Mouse (Mus musculus): ENCODE results near the gene Dgki. TPM values are rescaled to one million over a fixed set of nuclear protein-coding genes. Genes with fewer than 3 reads are reported as not detected.

Gene Dgki
- polyA plus RNA-seq, 1 experiment from 2014 or later = 5.9 TPM

DNA sequence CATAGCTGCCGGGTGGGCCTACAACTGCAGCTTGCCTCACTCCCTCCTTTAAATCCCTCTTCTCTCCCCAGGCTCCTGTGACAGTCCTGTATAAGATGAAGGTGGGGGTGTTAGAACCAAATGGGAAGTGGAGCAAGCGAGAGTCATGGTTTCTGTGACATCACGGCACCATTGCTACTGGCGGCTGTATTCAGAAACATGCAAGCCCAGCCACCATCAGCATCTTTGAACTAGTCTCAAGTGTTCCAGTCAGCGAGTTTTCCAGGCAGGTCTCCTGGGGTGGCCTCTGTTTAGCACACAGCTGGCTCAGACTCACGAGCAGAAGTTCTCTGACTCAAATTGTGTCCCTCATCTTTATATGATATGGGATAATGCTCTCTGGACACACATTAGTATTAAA is 68.8 kb downstream of the Dgki start:
- WGBS = 74% methylated on average over 6 of the region's 6 CpGs
- no peak for ATAC-seq (ENCODE audit: low read depth)
- Histone ChIP-seq H3K4me3 (no peak overlapping the region), H3K27ac (replicated peaks) (no peak overlapping the region), H3K4me1 (replicated peaks) (no peaks in the 10 kb centered on the region), H3K36me3 (no peaks in the 10 kb centered on the region), H3K4me2 (no peak overlapping the region), H3K27me3 (no peaks in the 10 kb centered on the region), H3K9ac (no peak overlapping the region), H3K9me3 (no peaks in the 10 kb centered on the region)

DNA sequence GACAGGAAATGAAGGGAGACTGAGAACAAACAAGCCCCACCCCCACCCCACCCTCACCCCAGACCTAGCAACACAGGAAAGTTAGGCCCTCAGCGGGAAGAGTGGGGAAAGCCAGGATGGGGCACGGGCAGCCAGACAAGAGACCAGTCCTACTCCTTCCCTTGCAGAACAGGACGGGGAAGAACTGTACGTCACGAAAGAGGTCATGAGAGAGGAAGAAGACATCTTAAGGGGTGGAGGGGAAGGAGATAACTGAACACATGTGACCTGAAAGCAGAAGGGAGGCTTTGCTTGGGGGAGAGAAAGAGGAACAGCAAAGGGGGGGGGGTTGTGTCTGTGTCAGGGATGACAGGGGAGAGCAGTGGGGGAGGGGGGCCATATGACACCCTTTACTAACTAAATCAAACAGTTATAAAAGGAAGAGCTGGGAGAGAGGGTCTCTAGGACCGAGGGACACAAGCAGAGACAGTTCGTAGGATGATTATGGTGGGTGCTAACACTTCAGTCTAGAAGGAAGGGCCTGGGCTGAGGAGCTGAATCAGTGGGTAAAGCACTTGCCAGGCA is 77.0 kb downstream of the Dgki start:
- 68% methylated on average over 7 of the region's 7 CpGs for WGBS

DNA sequence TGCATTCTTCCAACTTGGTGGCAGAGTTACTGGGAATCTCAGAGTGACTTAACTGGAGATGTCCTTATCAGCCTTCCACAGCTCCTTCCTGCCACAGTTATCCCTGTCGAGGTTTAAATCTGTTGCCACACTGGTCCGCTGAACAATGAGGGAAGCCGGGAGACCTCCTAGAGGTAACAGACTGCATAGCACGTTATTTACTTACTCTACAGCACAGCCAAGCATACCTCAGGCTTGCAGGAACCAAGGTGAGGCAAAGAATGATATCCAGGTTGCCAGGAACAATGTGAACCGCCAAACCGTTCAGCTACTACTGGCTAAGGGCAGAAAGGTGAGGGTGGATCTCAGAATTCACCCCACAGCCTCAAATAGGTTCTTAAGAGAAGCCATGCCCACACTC is 78.0 kb downstream of the Dgki start:
- Histone ChIP-seq H3K4me2 (no peak overlapping the region), H3K4me1 (replicated peaks) (peaks cover under 1% of the 10 kb centered on the region; the same call in 1 of the 2 replicates), H3K9me3 (no peaks in the 10 kb centered on the region), H3K9ac (no peak overlapping the region), H3K27ac (replicated peaks) (no peak overlapping the region), H3K27me3 (no peaks in the 10 kb centered on the region), H3K36me3 (no peaks in the 10 kb centered on the region), H3K4me3 (no peak overlapping the region)
- no peak for ATAC-seq (ENCODE audit: low read depth)
- WGBS = 64% methylated on average over 6 of the region's 6 CpGs

More for the DNA sequence above, 77.0 kb downstream of the Dgki start:
- Histone ChIP-seq H3K27me3 (no peaks in the 10 kb centered on the region), H3K27ac (replicated peaks) (no peak overlapping the region), H3K9ac (no peak overlapping the region), H3K9me3 (no peaks in the 10 kb centered on the region), H3K36me3 (no peaks in the 10 kb centered on the region), H3K4me2 (no peak overlapping the region), H3K4me1 (replicated peaks) (no peaks in the 10 kb centered on the region; the same call in 1 of the 2 replicates), H3K4me3 (no peak overlapping the region)
- ATAC-seq (ENCODE audit: low read depth) = no peak

DNA sequence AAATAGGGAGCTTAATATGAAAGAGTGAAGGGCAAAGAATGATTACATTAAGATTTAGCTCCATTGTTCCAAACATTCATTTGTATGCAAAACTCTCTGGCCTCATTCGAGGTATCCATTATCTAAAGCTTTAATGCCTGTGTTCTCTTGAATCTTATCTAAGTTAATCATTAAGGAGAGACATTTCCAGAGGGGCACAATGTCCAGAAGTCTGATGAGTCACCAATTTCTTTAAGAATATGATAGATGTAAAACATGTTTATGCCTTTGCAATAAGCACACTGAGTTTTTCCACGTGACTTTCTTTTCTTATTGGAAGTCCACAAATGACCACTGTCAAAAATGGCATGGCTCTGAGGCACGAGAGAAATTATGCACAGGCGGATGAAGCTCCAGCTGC is 80.9 kb downstream of the Dgki start:
- no peak overlapping the region for H3K4me3 ChIP-seq
- H3K9me3 ChIP-seq = no peaks in the 10 kb centered on the region
- ATAC-seq (ENCODE audit: low read depth) = no peak
- H3K4me2 ChIP-seq = no peak overlapping the region
- 81% methylated on average over 4 of the region's 4 CpGs for WGBS
- H3K9ac ChIP-seq = no peak overlapping the region
- no peaks in the 10 kb centered on the region for H3K27me3 ChIP-seq
- peaks cover 19% of the 10 kb centered on the region for H3K4me1 ChIP-seq (replicated peaks)
- H3K36me3 ChIP-seq = no peaks in the 10 kb centered on the region
- no peak overlapping the region for H3K27ac ChIP-seq (replicated peaks)

DNA sequence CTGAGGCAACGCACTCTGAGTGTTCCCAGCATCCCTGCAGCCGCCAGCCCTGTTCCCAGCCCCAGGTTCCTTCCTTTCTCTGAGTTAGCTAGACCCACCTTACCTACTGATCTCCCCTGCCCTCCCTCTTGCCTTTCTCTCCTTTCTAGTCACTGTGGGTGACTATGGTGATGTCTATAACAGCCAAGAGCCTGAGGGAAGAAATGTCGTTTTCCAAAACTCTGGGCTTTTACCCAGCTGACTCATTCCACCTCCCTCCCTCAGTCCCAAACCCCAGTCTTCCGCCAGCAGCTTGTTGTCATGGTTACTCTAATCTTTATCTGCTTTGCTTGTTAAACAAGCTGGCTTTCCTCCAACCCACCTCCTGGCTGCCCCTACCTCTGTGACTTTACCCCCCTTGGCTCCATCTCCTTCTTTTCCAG is 83.6 kb downstream of the Dgki start:
- Histone ChIP-seq H3K36me3 (no peaks in the 10 kb centered on the region), H3K27me3 (no peaks in the 10 kb centered on the region), H3K4me2 (no peak overlapping the region), H3K4me3 (no peak overlapping the region), H3K9me3 (no peaks in the 10 kb centered on the region), H3K4me1 (replicated peaks) (peaks cover 35% of the 10 kb centered on the region), H3K27ac (replicated peaks) (peak overlapping the region; percentile 43; the same call in 1 of the 2 replicates), H3K9ac (no peak overlapping the region)
- 48% methylated on average over 4 of the region's 4 CpGs for WGBS
- ATAC-seq (ENCODE audit: low read depth) = peak; percentile 64; the same call in 1 of the 2 replicates

DNA sequence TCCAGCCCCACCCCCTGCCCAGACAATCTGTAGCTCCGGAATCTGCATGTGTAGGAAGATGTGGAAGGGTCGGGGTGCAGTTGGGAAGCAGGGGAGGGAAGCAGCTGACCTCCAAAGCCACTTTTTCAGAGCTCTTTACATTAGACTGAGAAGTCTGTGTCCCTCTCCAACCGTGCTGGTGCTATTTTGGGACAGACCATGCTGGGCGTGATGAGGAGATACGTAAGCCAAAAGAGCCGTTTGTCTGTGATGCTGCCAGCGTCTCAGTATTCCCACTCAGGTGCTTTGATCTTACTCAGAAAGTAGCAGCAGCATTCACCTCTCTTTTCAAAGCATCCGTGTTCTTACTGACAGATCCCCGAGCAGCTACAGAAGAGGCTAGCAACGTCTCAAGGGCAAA is 84.3 kb downstream of the Dgki start:
- Histone ChIP-seq H3K27ac (replicated peaks) (no peak overlapping the region), H3K9me3 (no peaks in the 10 kb centered on the region), H3K36me3 (no peaks in the 10 kb centered on the region), H3K27me3 (no peaks in the 10 kb centered on the region), H3K4me1 (replicated peaks) (peaks cover 39% of the 10 kb centered on the region), H3K4me2 (no peak overlapping the region), H3K9ac (no peak overlapping the region), H3K4me3 (no peak overlapping the region)
- WGBS = 51% methylated on average over 10 of the region's 10 CpGs
- no peak for ATAC-seq (ENCODE audit: low read depth)

DNA sequence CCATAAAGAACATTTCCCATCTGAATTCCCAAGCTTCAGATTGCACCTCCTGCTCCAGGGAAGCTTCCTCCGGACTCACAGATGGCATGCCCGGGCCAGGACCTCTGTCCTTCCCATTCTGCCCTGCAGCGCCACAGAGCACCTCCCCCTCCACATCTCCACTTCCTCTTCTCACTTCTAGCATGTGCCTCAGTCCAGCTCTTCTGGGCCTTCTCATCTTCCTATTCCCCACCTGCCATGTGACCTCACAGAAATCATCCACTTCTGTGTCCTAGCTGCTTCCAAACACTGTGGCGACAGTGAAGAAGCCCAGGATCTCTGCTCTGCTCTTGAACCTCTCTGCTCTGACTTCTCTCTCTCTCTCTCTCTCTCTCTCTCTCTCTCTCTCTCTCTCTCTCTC is 87.1 kb downstream of the Dgki start:
- 75% methylated on average over 4 of the region's 4 CpGs for WGBS
- no peak overlapping the region for H3K27ac ChIP-seq (replicated peaks)
- no peak overlapping the region for H3K9ac ChIP-seq
- no peaks in the 10 kb centered on the region for H3K9me3 ChIP-seq
- H3K4me1 ChIP-seq (replicated peaks) = peaks cover 42% of the 10 kb centered on the region
- H3K4me2 ChIP-seq = no peak overlapping the region
- no peak for ATAC-seq (ENCODE audit: low read depth)
- H3K27me3 ChIP-seq = no peaks in the 10 kb centered on the region
- H3K36me3 ChIP-seq = no peaks in the 10 kb centered on the region
- no peak overlapping the region for H3K4me3 ChIP-seq

DNA sequence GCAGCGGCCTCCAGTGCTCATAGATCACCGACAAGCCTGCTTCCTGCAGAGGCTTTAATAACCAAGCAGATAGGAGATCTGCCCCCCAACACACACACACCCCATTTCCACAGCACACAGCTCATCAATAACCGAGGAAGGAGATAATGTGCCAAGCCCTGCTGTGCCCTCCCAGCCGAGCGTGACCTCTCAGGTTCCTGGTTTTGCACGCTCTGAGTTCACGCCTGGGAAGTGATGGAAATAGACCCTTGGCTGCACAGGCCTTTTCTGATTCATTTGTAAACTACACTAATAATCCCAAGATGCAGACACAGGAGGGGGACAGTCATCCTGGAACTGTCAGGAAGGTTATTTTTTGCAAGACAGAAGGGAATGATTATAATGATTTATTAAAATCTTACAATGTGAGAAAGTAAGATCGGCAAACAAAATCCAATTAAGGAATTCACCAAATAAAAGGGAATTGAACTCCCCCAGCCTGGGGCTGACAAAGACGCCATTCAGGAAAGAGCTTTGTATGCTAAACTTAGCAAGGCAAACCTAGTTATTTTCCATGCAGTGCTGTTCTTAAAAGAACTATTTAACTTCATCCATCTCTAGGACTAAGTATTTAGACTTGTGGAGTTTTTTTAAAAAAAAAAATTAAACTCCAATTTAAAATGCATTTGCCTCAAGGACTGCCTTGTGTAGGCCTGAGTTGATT is 88.3 kb downstream of the Dgki start:
- H3K27ac ChIP-seq (replicated peaks) = peak overlapping the region; percentile 74
- no peaks in the 10 kb centered on the region for H3K27me3 ChIP-seq
- no peak overlapping the region for H3K4me2 ChIP-seq
- WGBS = 26% methylated on average over 9 of the region's 9 CpGs
- no peaks in the 10 kb centered on the region for H3K9me3 ChIP-seq
- peak; percentile 66 for ATAC-seq (ENCODE audit: low read depth)
- H3K36me3 ChIP-seq = no peaks in the 10 kb centered on the region
- H3K9ac ChIP-seq = no peak overlapping the region
- no peak overlapping the region for H3K4me3 ChIP-seq
- peaks cover 38% of the 10 kb centered on the region for H3K4me1 ChIP-seq (replicated peaks)

DNA sequence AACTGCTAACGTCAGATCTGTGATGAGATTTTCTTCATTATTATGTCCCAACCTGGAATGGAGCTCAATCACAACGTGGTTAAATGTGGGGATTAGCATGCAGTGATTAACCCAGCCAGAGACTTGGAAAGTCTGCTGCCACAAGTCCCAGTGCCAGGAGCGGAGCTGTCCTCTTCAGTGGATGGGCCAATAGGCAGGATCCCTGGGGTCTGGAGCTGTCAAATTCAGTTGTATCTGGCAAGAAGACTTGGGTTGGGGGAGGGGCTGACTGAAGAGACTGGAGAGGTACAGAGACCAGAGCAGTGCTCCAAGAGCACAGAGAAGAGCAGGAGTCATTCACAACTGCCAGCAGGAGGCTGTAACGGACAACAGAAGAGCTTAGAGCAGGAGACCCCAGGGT is 97.1 kb downstream of the Dgki start:
- Histone ChIP-seq H3K9ac (no peak overlapping the region), H3K4me1 (replicated peaks) (no peaks in the 10 kb centered on the region), H3K27ac (replicated peaks) (no peak overlapping the region), H3K36me3 (no peaks in the 10 kb centered on the region), H3K4me3 (no peak overlapping the region), H3K4me2 (no peak overlapping the region), H3K9me3 (no peaks in the 10 kb centered on the region), H3K27me3 (no peaks in the 10 kb centered on the region)
- 83% methylated on average over 4 of the region's 4 CpGs for WGBS
- ATAC-seq (ENCODE audit: low read depth) = no peak

DNA sequence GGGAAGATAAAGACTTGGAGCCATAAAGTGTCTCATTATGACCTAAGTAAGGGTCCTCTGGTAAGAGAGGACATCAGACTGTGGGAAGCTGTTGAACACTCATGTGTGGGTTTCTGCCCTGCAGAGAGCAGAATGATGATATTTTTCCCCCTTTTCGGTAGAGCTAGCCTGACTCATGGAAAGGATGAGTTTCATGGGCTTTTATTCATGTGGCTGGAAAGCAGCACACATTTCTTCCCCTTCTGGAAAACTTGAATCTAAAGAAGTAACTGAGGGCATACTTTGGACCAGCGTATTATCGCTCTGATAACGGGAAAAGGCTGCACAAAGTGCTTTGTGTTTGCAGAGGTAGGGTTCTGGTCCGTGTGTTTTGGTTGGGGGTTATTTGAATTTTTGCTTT is 99.1 kb downstream of the Dgki start:
- ATAC-seq (ENCODE audit: low read depth) = no peak
- H3K4me1 ChIP-seq (replicated peaks) = no peaks in the 10 kb centered on the region
- no peak overlapping the region for H3K4me2 ChIP-seq
- H3K36me3 ChIP-seq = no peaks in the 10 kb centered on the region
- no peaks in the 10 kb centered on the region for H3K27me3 ChIP-seq
- H3K9me3 ChIP-seq = no peaks in the 10 kb centered on the region
- H3K4me3 ChIP-seq = no peak overlapping the region
- 90% methylated on average over 5 of the region's 5 CpGs for WGBS
- no peak overlapping the region for H3K27ac ChIP-seq (replicated peaks)
- no peak overlapping the region for H3K9ac ChIP-seq

DNA sequence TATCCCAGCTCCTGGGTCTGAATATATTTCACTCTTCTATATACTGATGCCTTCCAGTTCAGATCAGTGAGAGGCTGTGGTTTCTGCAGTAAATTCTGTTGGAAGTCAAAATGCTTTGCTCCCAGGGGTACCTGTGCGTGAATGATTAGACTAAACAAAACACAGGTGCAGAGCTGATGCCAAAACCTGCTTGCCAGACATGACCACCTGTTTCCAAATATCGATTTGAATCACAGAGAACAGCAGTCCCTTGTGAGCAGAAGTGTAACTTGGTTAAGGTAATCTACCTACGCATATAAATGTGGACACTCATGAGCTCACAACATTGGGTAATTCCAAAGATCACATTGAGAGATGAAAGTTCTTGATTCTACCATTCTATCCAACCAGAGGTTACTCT is 100.5 kb downstream of the Dgki start:
- Histone ChIP-seq H3K9me3 (no peaks in the 10 kb centered on the region), H3K36me3 (no peaks in the 10 kb centered on the region), H3K4me3 (no peak overlapping the region), H3K27ac (replicated peaks) (no peak overlapping the region), H3K4me1 (replicated peaks) (no peaks in the 10 kb centered on the region), H3K27me3 (no peaks in the 10 kb centered on the region), H3K4me2 (no peak overlapping the region), H3K9ac (no peak overlapping the region)
- ATAC-seq (ENCODE audit: low read depth) = no peak
- 92% methylated on average over 3 of the region's 3 CpGs for WGBS

DNA sequence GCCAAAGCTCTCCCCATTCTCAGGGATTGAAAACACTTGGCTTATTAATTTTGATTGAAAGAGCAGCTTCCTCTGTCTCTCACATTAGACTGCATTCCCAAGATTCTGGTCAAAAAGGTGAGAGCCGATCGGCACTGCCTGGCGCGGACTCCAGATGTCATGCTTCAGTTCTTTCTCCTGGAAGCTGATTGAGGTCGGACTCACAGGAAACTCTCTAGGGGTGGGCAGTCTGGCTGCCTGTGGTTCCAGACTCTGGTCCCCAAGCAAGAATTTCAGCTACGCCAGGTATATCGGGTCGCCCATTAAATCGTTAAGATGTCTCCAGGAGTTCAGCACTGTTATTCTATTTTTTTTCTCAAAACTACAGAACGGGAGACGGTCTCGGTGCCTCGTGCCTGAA is 102.2 kb downstream of the Dgki start:
- Histone ChIP-seq H3K27me3 (no peaks in the 10 kb centered on the region), H3K27ac (replicated peaks) (no peak overlapping the region), H3K4me3 (no peak overlapping the region), H3K4me1 (replicated peaks) (no peaks in the 10 kb centered on the region), H3K36me3 (no peaks in the 10 kb centered on the region), H3K9me3 (no peaks in the 10 kb centered on the region), H3K9ac (no peak overlapping the region), H3K4me2 (no peak overlapping the region)
- WGBS = 78% methylated on average over 13 of the region's 13 CpGs
- no peak for ATAC-seq (ENCODE audit: low read depth)

DNA sequence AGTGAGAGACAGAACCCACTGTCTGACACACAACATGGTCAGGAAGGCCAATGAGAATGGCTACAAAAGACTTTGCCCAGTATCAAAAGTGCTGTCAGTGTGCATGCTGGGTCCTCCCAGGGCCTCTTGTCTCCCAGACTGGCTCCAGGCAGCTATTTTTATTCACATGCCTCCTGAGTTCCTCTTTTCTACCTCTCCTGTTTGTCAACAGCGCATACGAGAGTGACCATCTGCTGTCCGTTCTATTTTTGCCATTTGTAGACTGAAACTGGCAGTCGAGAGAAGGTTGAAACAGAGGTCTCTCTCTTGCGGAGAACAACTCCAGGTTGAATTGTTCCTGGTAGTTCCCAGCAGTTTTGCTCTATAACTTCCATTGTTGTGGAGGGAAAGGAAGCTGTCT is 103.1 kb downstream of the Dgki start:
- 89% methylated on average over 5 of the region's 5 CpGs for whole genome bisulfite sequencing
- Histone ChIP-seq H3K4me2 (no peak overlapping the region), H3K27me3 (no peaks in the 10 kb centered on the region), H3K4me1 (replicated peaks) (no peaks in the 10 kb centered on the region), H3K36me3 (no peaks in the 10 kb centered on the region), H3K4me3 (no peak overlapping the region), H3K9ac (no peak overlapping the region), H3K9me3 (no peaks in the 10 kb centered on the region), H3K27ac (replicated peaks) (no peak overlapping the region)
- no peak for ATAC-seq (ENCODE audit: low read depth)

Measured in neural tube, embryonic 13.5 days (tissue).